Comparison of ENCODE assay signal across 9 mouse cellular contexts in the genomic region with DNA sequence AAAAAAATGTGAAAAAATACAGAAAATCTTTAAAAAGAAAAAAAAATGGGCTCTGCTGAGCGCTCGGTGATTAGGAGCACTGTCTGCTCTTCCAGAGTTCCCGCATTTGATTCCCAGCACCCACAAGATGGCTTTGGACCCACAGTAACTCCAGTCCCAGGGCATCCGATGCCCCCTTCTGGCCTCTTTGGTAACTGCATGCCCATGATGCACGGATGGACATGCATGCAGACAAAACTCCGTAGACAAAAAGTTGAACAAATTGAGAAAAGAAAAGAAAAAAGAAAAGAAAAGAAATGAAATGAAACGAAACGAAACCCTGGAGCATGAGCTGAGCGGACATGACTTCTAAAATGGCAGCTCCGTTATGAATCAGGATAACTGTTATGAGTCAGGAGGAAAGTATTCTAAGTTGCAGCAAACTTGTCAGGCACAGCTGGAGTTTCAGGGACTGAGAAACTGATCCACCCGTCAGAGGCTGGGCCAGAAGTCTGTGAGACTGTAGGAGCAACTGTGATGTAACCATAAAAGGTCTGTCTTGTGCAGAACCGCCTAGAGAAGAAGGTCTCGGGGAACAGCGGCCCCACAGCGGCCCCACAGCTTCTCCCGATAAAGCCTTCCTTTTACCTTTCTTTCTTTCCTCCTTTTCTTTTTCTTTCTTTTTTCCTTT.
DNase-seq lines count a peak whose midpoint lies in the region; ATAC-seq and TF ChIP-seq lines count a peak whose summit lies in the region.
"Had no signal": no experiment of that assay in that cellular context is flagged by ENCODE, and none has a peak within 500 bp of the region (broad histone marks: within the 10 kb centered on the region; RNA-seq: fewer than 3 reads in every experiment).

No protein-coding gene starts in this region.

- H3K4me3 ChIP-seq in left cerebral cortex, adult 2 months = no peak overlapping the region
- H3K4me3 ChIP-seq: embryonic facial prominence, embryonic 12.5 days had no signal

- TF ChIP-seq CTCF in left cerebral cortex, adult 2 months (IDR thresholded peaks at IDR 0.05) = peak; percentile 38

- intact Hi-C loops in left cerebral cortex, adult 2 months (cut with DNase I) = no loop called here
- intact Hi-C loops in left cerebral cortex, postnatal 36 days (cut with DNase I) = no loop called here

- no peak overlapping the region for H3K27ac ChIP-seq in left cerebral cortex, adult 2 months
- H3K27ac ChIP-seq: embryonic facial prominence, embryonic 12.5 days had no signal

- DNase-seq in CD4-positive, CD25-positive, alpha-beta regulatory T cell, adult 2 months (ENCODE audit: low read depth, low spot score) = peak; percentile 36
- no peak for DNase-seq in left cerebral cortex, adult 2 months (ENCODE audit: extremely low spot score in 1 of 2, low spot score in 2 of 2)
- no peak for DNase-seq in left cerebral cortex, postnatal 36 days (ENCODE audit: low spot score in 2 of 2)
- DNase-seq in fibroblast of lung, adult 2 months (ENCODE audit: low read depth) = peak; percentile 58
- peak; percentile 44 for DNase-seq in skeletal muscle tissue, adult 2 months (ENCODE audit: low read depth, low spot score)
- no peak for DNase-seq in right cerebral cortex, adult 18-20 months

- no peak for ATAC-seq in CD4-positive, CD25-positive, alpha-beta regulatory T cell, adult 4 months
- no peak for ATAC-seq in cerebellum, adult (ENCODE audit: insufficient number of reproducible peaks, low FRiP score, low TSS enrichment)

Comparison
In these comparisons a context has a peak if more than half of its experiments do, and no peak if none do; other contexts are left out.
1. DNase-seq: peak in CD4-positive, CD25-positive, alpha-beta regulatory T cell, adult 2 months (single experiment), fibroblast of lung, adult 2 months (single experiment) and skeletal muscle tissue, adult 2 months (single experiment); none in left cerebral cortex, adult 2 months (0 of 2), left cerebral cortex, postnatal 36 days (0 of 2) and right cerebral cortex, adult 18-20 months (single experiment).